Comparison of ENCODE assay signal across 8 mouse cellular contexts in the genomic region with DNA sequence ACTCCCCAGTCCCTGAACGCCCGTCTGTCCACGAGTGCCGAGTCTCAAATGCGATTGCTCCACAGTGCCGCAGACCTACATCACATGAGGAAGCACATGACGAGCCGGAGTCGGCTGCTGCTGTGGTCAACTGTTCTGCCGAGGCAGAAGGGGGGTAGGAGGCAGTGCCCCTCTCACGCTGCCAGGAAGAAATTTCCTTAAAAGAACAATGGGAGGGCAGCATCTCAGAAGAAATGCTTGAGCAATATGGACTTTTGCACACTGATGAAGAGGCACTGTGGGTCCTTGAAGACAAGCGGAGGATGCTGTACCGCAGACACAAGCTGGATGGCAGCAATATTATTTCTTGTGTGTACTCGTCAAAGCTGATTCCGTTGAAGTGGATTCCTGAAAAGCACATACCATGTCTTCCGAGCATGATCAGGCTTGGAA.
DNase-seq lines count a peak whose midpoint lies in the region; ATAC-seq lines count a peak whose summit lies in the region.

No protein-coding gene starts in this region.

- H3K27ac ChIP-seq in heart, embryonic 16.5 days (ENCODE audit: low read length) = peak overlapping the region; percentile 71
- H3K27ac ChIP-seq in lung, embryonic 15.5 days = peak overlapping the region; percentile 97; the same call in 1 of the 2 replicates

- H3K36me3 ChIP-seq in heart, embryonic 16.5 days (ENCODE audit: control insufficient read depth, insufficient read depth) = no peaks in the 10 kb centered on the region
- no peaks in the 10 kb centered on the region for H3K36me3 ChIP-seq in lung, embryonic 15.5 days

- peak; percentile 30 to 32 for DNase-seq in spleen, postnatal 36 days (ENCODE audit: low spot score in 2 of 2)
- DNase-seq in spleen, adult 12 weeks (ENCODE audit: low spot score) = no peak
- peak; percentile 78 for DNase-seq in fibroblast of lung, adult 2 months (ENCODE audit: low read depth)
- DNase-seq in layer of hippocampus, adult 11-12 months (ENCODE audit: low spot score) = peak; percentile 86
- DNase-seq in urinary bladder, adult 2 months (ENCODE audit: low spot score) = no peak

- peak overlapping the region; percentile 54 for H3K9ac ChIP-seq in heart, embryonic 16.5 days (ENCODE audit: low read length)
- H3K9ac ChIP-seq in lung, embryonic 15.5 days = no peak overlapping the region

- ATAC-seq in heart, embryonic 16.5 days (replicated peaks; ENCODE audit: extremely low read depth, insufficient read depth, low FRiP score) = no peak
- ATAC-seq in lung, embryonic 15.5 days (ENCODE audit: borderline replicate concordance, extremely low read depth, low FRiP score, low TSS enrichment) = no peak
- peak; percentile 63 for ATAC-seq in neutrophil, adult 5-6 weeks (ENCODE audit: extremely low read depth, insufficient number of reproducible peaks, low FRiP score, poor library complexity, severe bottlenecking)

- H3K4me3 ChIP-seq in heart, embryonic 16.5 days (ENCODE audit: low read length) = peak overlapping the region; percentile 39
- H3K4me3 ChIP-seq in lung, embryonic 15.5 days = peak overlapping the region; percentile 19; the same call in 1 of the 2 replicates

- 38% methylated on average over 16 of the region's 16 CpGs for WGBS in heart, embryonic 16.5 days
- WGBS in lung, embryonic 15.5 days = 44% methylated on average over 16 of the region's 16 CpGs

- H3K4me2 ChIP-seq in heart, embryonic 16.5 days (ENCODE audit: low read depth, low read length) = peak overlapping the region; percentile 63
- H3K4me2 ChIP-seq in lung, embryonic 15.5 days = peak overlapping the region; percentile 51

- no peaks in the 10 kb centered on the region for H3K27me3 ChIP-seq in heart, embryonic 16.5 days (ENCODE audit: control insufficient read depth, insufficient read depth, low read length)
- H3K27me3 ChIP-seq in lung, embryonic 15.5 days = no peaks in the 10 kb centered on the region

- H3K9me3 ChIP-seq in heart, embryonic 16.5 days (replicated peaks; ENCODE audit: control insufficient read depth, low read length) = no peaks in the 10 kb centered on the region
- H3K9me3 ChIP-seq in lung, embryonic 15.5 days = no peaks in the 10 kb centered on the region

- H3K4me1 ChIP-seq in heart, embryonic 16.5 days (ENCODE audit: control insufficient read depth, insufficient read depth, low read length) = peaks cover 65% of the 10 kb centered on the region
- peaks cover 60% of the 10 kb centered on the region for H3K4me1 ChIP-seq in lung, embryonic 15.5 days

Comparison
In these comparisons a context has a peak if more than half of its experiments do, and no peak if none do; other contexts are left out.
1. DNase-seq: peak in spleen, postnatal 36 days (2 of 2), fibroblast of lung, adult 2 months (single experiment) and layer of hippocampus, adult 11-12 months (single experiment); none in spleen, adult 12 weeks (single experiment) and urinary bladder, adult 2 months (single experiment).